Mouse (Mus musculus) liver, adult 2 months (tissue): Measurements from ENCODE around the gene Cd101.

Source experiments
- CTCF ChIP-seq: fragments of 200-500 bp; IDR thresholded peaks from 2 replicates; pipeline ENCODE4 v1.5.1; 2011; ENCODE audit warnings: low read depth, low read length, control low read depth
- POLR2A ChIP-seq: fragments of 200-500 bp; IDR thresholded peaks from 2 replicates; pipeline ENCODE4 v1.6.1; 2011; ENCODE audit warnings: low read length, control low read depth; ENCODE audit not compliant: insufficient read depth; ENCODE audit errors: extremely low read depth

GRCm38 (mm10) chr3:101003575-101004356 lies 25.6 kb downstream of the Cd101 start:
- TF ChIP-seq POLR2A (no peak), CTCF (no peak)
